Mouse (Mus musculus) liver (tissue): ENCODE results near the gene Cryaa.

ENCODE experiments used
- DNase-seq: peaks from one replicate; pipeline ENCODE4 v3.0.0-alpha.2; 2020; ENCODE audit warnings: mixed read lengths

Cryaa gene

DNA sequence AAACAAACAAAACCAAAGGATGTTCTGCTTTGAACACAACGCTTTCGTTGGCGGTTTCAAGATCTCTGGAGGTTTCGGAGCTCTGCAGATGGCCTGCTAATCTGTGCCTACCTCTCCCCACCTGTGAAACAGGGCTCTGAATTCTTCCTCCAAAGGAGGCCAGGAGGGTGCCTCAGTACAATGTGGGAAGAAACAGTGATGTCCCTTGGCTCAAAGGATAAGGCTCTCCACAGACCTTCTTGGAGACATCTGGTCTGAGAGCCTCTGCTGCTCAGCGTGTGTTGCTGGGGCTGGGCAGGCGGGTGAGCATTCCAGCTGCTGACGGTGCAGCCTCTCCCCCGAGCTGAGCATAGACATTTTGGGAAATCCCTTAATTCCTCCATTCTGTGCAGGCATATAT, at the start of gene Cryaa:
Cryaa (plus strand) TSS at position 301 of the 400 bp plus-strand sequence.
- DNase-seq = no peak

- DNase-seq = no peak
Observed at GRCm38 (mm10) chr17:31627961-31628360, 49.6 kb upstream of the Cryaa start.

DNA sequence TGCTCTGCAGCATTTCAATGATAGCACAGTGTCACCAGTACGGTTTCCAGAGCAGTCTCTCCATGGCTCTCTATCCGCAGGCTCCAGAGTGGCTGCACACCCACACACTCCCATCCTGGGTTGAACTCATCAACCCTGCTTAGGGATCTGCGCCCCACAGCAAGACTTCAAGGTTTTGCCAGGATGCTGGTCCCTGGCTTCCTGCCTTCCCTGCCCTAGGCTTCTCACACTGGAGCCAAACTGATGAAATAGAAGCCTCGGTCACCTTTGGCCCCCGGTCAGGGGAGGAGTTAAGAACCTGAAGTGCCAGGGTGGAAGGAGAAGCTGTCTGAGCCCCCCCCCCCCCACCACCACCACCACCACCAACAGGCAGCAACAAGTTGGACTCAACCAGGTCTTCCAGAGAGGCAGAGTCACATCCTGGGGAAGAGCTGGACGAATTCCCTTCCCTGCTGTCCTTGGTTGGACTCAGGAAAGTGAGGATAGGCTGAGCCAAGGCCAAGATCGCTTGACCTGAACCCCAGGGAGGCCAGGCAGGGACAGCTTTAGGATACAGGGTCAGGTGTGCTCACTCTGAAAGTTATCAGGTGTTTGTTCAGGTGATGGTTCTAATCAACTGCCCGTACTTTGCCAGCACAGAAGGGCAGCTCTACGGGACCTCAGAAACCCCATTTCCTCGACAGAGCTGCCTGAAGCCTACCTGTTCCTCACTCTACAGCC, 46.4 kb upstream of the Cryaa start:
- DNase-seq = no peak

GRCm38 (mm10) chr17:31633007-31633406, 44.6 kb upstream of the Cryaa start:
- DNase-seq = no peak

DNA sequence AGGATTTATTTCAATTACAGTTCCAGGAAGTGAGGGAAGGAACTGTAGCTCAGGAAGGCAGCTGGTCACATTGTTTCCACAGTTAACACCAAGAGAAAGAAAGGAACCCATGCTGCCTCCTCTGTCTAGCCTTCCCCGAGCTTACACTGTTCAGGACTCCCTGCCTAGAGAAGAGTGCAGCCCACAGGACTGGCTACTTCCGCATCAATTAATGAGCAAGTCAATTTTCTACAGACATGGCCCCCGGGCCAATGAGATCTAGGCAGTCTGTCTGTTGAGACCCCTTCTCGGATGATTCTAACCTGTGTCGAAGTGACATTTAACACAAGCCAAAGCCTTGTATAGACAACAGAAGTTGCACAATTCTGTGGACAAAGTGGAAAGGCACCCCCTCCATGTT, 42.7 kb upstream of the Cryaa start:
- DNase-seq = no peak

GRCm38 (mm10) chr17:31635781-31636180, 41.8 kb upstream of the Cryaa start:
- no peak for DNase-seq

DNA sequence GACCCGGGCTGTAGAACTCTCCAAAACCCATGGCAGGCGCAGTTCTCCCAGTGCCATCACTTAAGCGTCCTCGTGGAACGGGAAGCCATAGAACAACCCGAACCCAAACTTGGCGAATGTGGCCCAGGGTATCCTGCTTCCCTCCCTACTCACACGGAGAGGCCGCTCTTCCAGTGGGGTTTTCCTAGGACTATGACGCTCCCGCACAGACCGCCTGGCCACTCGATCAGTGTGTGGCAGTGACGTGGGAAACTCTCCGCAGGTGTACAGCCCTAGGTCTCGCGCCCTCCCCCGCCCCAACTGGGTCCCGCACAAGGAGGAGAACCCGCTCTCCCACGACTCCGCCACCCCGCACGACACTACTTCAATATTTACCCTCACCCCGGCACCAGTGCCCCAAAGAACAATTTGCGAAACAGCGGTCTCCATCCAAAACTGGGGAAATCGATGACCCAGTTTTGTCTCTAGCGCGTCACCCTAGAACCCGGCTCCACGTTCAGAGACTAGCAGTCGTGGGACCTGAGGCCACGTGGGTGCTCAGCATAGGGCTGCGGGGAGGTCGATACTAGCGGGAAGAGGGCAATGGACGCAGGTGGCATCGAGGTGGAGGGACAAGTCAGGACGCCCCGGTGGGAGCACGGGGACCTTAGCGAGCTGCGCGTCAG, 41.2 kb upstream of the Cryaa start:
- no peak for DNase-seq

DNA sequence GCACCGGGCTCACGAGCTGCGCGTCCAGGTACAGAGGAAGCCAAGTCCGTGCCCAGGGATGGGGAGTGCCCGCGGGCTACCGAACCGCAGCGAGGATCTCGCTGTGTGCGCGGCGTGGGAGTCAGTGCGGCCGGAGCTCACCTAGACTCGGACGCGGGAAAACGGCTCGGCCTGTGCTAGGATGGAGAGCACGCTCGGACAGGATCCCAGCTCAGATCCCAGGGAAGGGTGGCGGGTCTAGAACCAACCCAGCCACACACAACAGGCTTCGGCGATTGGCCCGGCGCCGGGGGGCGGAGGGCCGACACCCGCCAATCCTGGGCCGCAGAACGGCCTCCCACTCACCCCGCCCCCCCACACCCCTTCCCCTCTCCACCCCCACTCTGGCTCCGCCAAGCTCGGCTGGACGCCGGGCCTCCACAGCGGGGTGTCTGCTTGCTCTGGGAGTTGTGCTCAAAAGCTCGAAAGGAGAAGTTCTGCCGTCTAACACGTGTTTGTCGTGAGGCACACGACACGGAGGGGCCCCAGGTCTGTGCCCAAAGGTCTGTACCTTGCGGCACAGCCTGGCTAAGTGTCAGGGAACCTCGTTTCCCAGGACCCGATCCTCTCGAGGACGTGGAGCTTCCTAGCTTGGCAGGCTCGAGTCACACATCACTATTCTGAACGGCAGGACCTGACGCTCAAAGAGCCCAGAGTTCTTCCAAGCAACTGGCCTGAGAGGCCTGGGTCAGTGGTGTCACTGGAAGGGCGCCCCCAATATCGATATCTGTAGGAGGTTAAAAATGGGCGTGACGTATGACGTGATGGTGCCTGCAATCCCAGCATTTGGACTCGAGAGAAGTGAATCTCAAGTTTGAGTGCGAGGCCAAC, 40.4 kb upstream of the Cryaa start, which contains the start of gene Cbs:
Cbs (minus strand) TSS at position 297 of the 870 bp plus-strand sequence.
- DNase-seq = peak; percentile 81

GRCm38 (mm10) chr17:31637866-31638570, 39.6 kb upstream of the Cryaa start:
- no peak for DNase-seq

- no peak for DNase-seq
Observed at GRCm38 (mm10) chr17:31639651-31640050, 38.0 kb upstream of the Cryaa start.

GRCm38 (mm10) chr17:31642331-31642730, 35.3 kb upstream of the Cryaa start:
- no peak for DNase-seq

DNA sequence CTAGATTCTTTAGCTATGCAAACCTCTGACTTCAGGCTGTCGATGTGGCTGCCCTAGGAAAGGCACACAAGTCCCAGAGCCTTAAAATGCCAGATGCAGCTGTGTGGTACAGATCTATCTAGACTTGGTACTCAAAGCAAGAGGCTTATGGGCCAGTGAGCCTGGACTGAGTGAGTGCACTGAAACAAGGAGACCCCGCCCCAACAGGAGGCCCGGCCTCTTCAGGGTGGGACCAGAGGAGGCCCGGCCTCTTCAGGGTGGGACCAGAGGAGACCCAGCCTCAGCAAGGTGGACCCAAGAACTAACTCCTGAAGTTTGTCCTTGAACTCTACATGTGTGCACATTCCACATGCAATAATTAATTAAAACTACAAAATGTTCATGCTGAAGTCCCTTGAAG, 34.7 kb upstream of the Cryaa start:
- DNase-seq = no peak

GRCm38 (mm10) chr17:31646199-31647002, 31.2 kb upstream of the Cryaa start:
- no peak for DNase-seq

DNA sequence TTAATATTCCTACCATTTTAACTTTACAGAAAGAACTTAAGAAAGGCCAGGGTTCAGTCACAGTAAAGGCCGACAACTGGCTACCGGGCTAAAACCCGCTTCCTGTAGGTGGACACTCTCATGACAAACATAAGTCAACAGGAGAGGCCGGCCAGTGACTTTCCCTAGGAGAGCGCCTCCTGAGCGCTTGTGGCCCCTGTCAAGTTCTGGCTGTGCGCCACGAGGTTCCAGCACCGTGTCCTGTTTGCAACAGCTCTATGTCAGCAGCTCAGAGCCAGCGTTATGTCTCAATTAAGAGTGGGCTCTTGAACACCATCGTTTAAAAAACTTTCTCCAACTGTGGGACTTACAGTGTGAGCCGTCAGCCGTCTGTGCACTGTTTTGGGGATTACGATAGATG, 25.5 kb upstream of the Cryaa start:
- no peak for DNase-seq

DNA sequence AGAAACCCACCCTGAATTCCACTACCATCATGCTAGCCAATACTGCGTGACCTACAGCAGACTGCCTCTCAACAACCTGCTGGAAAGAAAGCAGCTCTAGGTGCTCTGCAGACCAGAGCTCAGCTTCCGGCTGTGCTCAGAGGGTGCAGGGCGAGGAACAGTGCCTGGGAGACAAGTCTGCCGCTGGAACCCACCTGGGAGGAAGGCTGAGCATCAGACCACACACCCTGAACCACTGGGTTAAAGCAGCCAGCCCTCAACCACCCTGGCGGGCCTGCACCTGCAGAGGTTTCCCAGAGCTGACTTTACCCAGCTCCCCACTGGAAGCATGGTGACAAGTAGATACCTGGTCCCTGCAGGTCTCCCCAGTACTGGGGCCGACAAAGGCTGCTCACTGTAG, 24.3 kb upstream of the Cryaa start:
- no peak for DNase-seq

DNA sequence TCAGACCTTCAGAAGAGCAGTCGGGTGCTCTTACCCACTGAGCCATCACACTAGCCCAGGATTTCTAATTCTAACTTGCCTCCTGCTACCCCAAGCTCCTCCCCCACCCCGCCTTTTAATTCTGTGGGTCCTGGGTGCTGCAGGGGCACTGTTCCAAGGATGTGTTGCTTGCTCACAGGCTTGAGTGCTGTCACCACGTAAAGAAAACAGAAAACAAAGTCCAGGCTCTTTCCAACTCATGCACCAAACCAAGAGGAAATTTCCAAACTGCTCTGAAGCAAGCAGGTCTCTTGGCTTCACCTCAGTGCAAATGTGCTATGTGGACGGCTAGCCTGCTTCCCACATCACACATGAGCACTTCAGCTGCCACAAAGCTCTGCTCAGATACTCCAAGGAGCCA, 22.2 kb upstream of the Cryaa start:
- DNase-seq = no peak

- DNase-seq = no peak
Observed at GRCm38 (mm10) chr17:31656682-31657081, 20.9 kb upstream of the Cryaa start.

DNA sequence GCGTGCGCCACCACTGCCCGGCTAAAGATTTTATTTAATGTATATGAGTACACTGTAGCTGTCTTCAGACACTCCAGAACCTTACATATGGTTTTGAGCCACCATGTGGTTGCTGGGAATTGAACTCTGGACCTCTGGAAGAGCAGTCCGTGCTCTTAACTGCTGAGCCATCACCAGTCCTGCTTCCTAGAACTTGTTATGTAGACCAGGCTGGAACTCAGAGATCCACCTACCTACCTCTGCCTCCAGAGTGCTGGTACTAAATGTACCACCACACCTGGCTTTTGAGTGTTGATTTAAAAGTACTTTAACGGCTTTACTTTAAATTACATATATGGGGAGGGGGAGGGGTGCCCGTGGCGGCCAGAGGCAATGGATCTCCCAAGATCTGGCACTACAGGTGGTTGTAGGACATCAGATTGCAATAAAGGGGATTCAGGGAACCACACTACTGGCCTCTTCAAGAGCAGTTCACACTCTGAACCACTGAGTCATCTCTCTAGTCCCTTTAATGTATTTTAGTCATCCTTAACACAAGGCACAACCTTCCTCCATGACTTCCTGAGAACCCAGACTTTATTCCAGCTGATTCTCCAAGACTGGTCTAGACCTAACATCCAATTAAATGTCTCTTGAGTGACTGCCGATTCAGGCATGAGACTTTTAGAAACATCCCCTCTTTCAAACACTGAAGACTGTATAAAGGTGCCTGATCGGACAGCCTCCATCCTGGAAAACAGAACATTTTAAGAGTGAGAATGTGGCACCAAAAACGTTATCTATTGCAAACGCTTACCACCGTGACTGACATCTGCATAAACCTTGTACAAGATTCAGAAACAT, 20.2 kb upstream of the Cryaa start:
- no peak for DNase-seq

- no peak for DNase-seq
Observed at GRCm38 (mm10) chr17:31658136-31658467, 19.5 kb upstream of the Cryaa start.

DNA sequence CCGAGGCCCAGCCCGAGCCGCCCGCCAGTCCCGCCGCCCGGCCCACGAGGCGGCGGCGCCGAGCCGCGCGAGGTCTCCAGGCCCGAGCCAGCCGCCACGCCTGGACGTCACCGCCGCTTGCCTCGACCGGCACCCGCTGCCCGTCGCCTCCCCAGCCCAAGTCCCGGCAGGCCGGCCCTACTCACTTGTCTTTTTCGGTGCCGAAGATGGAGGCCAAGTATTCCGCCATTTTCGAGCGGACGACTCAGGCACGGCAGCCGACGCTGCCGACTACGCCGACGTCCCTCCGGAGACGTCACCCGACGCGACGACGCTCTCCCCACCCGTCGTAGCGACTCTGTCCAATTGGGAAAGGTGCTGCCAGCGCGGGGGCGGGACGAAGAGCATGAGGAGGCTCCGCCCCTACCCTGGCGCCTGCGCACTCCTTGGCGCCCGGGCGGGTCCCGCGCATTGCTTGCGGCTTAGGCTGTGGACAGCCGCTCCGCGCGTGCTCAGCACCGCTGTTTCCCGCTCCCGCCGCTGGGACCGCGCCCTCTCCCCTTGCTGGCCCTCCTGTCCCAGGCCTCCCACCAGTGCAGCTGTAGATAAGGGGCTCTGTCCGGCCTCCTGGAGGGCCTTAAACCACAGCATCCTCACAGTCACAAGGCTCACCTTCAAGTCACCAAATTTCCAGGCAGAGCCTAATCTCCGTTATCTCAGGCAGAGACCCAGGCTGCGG, 19.0 kb upstream of the Cryaa start, which contains the start of gene U2af1:
U2af1 (minus strand) TSS at position 425 of the 718 bp plus-strand sequence.
- DNase-seq = peak; percentile 98
